Mouse (Mus musculus) limb, embryonic 14.5 days (tissue): ENCODE results near the gene Gng12. TPM values are rescaled to one million over a fixed set of nuclear protein-coding genes. Genes with fewer than 3 reads are reported as not detected.

ENCODE experiments used
- ATAC-seq: fragments of 200-750 bp; cut with Nextera tagmentation; 2 replicates; pipeline ENCODE4 v1.8.0; 2017; ENCODE audit warnings: low read depth, moderate number of reproducible peaks, moderate TSS enrichment; ENCODE audit not compliant: low FRiP score
- DNase-seq: peaks from one replicate; pipeline ENCODE4 v3.0.0-alpha.2; 2015; ENCODE audit warnings: low spot score
- H3K27ac ChIP-seq: fragments of 300-500 bp; sonication (generic); replicated peaks from 2 replicates; pipeline ENCODE4 v1.5.1; 2014; ENCODE audit warnings: low read depth, mild to moderate bottlenecking, low read length, moderate library complexity, mixed read lengths
- H3K27me3 ChIP-seq: fragments of 300-500 bp; sonication (generic); 2 replicates; pipeline ENCODE4 v1.6.1; 2014; ENCODE audit warnings: low read length, mixed read lengths; ENCODE audit not compliant: control insufficient read depth, insufficient read depth
- H3K36me3 ChIP-seq: fragments of 300-500 bp; sonication (generic); 2 replicates; pipeline ENCODE4 v1.6.1; 2014; ENCODE audit warnings: mild to moderate bottlenecking, low read length, moderate library complexity, mixed read lengths; ENCODE audit not compliant: control insufficient read depth, insufficient read depth
- H3K4me1 ChIP-seq: fragments of 300-500 bp; sonication (generic); 2 replicates; pipeline ENCODE4 v1.6.1; 2014; ENCODE audit warnings: antibody characterized with exemption, low read length, mixed read lengths; ENCODE audit not compliant: control insufficient read depth, insufficient read depth
- H3K4me2 ChIP-seq: fragments of 300-500 bp; sonication (generic); replicated peaks from 2 replicates; pipeline ENCODE4 v1.6.1; 2014; ENCODE audit warnings: low read depth, mild to moderate bottlenecking, low read length, moderate library complexity; ENCODE audit not compliant: severe bottlenecking
- H3K4me3 ChIP-seq: fragments of 300-500 bp; sonication (generic); replicated peaks from 2 replicates; pipeline ENCODE4 v1.5.1; 2014; ENCODE audit warnings: low read length
- H3K9ac ChIP-seq: fragments of 300-500 bp; sonication (generic); 2 replicates; pipeline ENCODE4 v1.6.1; 2014; ENCODE audit warnings: mild to moderate bottlenecking, low read depth, low read length, moderate library complexity; ENCODE audit not compliant: severe bottlenecking
- H3K9me3 ChIP-seq: fragments of 300-500 bp; sonication (generic); 2 replicates; pipeline ENCODE4 v1.6.1; 2016; ENCODE audit warnings: low read length; ENCODE audit not compliant: control insufficient read depth
- POLR2A ChIP-seq: fragments of 200-500 bp; IDR thresholded peaks from 2 replicates; pipeline ENCODE4 v1.8.0; 2012; ENCODE audit warnings: inconsistent platforms, mild to moderate bottlenecking, moderate library complexity, borderline replicate concordance; ENCODE audit not compliant: insufficient read depth, insufficient read length; ENCODE audit errors: extremely low read depth
- WGBS: fragments of 180-500 bp; shearing (Covaris S2); extraction: QIAGEN DNeasy Blood & Tissue Kit; methylation state at CpG from one replicate; pipeline ENCODE4 v1.1.7; 2014; 5-methylcytosine and 5-hydroxymethylcytosine counted together
- polyA plus RNA-seq, 2 experiments: library from polyadenylated mRNA; depleted of rRNA in 1 of 2; stranded (reverse) in 1 of 2; unstranded in 1 of 2; fragments of >200 nt; fragmentation: Nextera tagmentation in 1 of 2; extraction: Ambion mirVana in 1 of 2; gene quantifications; 2 replicates each; pipeline versions ENCODE4 v1.2.1 to v1.2.3; 2012 to 2014

The Gng12 gene
- polyA plus RNA-seq, 2 experiments: 39.3 to 107 TPM

DNA sequence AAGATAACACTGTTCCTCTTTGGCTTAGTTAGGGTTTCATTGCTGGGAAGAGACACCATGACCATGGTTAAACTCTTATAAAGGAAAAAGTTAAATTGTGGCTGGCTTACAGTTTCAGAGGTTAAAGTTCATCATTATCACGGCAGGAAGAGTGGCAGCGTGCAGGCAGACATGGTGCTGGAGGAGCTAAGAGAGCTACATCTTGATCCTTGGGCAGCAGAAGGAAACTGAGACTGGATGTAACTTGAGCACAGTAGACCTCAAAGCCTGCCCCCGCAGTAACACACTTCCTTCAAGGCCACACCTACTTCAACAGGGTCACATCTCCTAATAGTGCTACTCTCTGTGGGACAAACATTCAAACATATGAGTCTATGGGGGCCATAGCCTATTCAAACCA is 93.3 kb downstream of the Gng12 start:
- no peak for TF ChIP-seq POLR2A
- WGBS: 63% methylated on average over 3 of the region's 3 CpGs
- no peak overlapping the region for H3K9ac ChIP-seq
- H3K4me1 ChIP-seq: no peaks in the 10 kb centered on the region
- no peak for DNase-seq
- H3K9me3 ChIP-seq: no peaks in the 10 kb centered on the region
- no peak for ATAC-seq
- H3K36me3 ChIP-seq: no peaks in the 10 kb centered on the region
- H3K4me3 ChIP-seq: no peak overlapping the region
- H3K27ac ChIP-seq: no peak overlapping the region
- H3K4me2 ChIP-seq: no peak overlapping the region
- H3K27me3 ChIP-seq: no peaks in the 10 kb centered on the region

DNA sequence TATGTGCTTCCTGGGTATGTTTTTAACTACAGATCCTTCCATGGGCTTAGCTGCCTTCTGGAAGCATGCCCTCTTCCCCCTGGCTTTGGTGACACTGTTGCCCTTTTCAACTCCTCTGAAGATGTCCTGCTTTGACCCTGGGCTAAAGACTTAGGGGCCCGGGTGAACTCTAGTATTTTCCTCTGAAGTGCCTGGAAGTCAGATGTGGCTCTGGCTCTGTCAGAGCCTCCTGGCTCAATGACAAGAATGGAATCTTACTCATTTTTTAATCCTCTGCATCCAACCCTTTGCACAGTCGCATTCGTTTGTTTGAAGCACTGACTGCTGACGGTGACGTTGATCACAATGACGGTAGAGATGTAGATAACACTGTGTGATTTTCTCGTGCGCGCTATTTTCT is 96.0 kb downstream of the Gng12 start:
- TF ChIP-seq POLR2A: no peak
- ATAC-seq: no peak
- Histone ChIP-seq H3K4me3 (no peak overlapping the region), H3K4me1 (no peaks in the 10 kb centered on the region), H3K4me2 (no peak overlapping the region), H3K9ac (no peak overlapping the region), H3K27ac (no peak overlapping the region), H3K27me3 (no peaks in the 10 kb centered on the region), H3K9me3 (no peaks in the 10 kb centered on the region), H3K36me3 (no peaks in the 10 kb centered on the region)
- 84% methylated on average over 9 of the region's 9 CpGs for WGBS
- no peak for DNase-seq

DNA sequence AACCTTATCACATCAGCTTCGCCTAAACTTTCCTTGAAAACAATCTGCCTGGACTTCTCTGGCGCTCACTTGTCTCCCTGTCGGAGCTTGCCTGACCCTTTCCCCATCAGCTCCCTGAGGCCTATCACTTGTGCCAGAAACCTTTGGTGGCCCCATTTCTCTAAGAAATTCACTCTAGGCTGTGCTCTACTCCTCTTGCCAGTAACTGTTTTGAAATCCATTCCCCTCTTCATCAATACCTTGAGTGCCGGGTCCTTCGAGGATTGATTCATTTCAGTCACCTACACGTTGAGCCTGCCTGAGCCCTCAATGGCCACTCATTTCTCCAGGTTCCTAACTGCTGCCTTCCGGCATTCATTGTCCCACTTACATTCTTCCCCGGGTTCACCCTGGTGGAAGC is 96.6 kb downstream of the Gng12 start:
- TF ChIP-seq POLR2A: no peak
- Histone ChIP-seq H3K9ac (no peak overlapping the region), H3K36me3 (no peaks in the 10 kb centered on the region), H3K27ac (no peak overlapping the region), H3K27me3 (no peaks in the 10 kb centered on the region), H3K4me3 (no peak overlapping the region), H3K4me1 (no peaks in the 10 kb centered on the region), H3K9me3 (no peaks in the 10 kb centered on the region), H3K4me2 (no peak overlapping the region)
- no peak for DNase-seq
- WGBS: 88% methylated on average over 8 of the region's 8 CpGs
- no peak for ATAC-seq

DNA sequence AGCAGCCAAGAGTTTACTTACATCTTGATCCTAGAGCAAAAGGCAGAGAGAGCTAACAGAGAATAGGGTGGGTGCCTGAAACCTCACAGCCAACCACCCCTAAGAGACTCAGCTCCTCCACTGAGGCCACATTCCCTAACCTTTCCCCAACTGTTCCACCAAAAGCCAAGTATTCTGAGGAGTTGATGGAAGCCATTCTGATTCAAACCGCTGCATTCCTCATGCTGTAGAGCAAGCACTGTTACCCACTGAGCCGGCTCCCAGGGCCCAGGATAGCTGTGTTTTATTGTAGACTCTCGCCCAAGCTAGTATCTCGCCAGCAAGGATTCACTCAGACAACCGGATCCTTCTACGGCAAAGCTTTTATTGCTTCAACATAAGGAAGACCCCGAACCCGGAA is 98.8 kb downstream of the Gng12 start:
- 95% methylated on average over 8 of the region's 8 CpGs for WGBS
- H3K36me3 ChIP-seq: no peaks in the 10 kb centered on the region
- H3K9ac ChIP-seq: no peak overlapping the region
- H3K4me3 ChIP-seq: no peak overlapping the region
- no peaks in the 10 kb centered on the region for H3K27me3 ChIP-seq
- H3K9me3 ChIP-seq: no peaks in the 10 kb centered on the region
- DNase-seq (no peak), ATAC-seq (no peak)
- no peaks in the 10 kb centered on the region; the same call in 1 of the 2 replicates for H3K4me1 ChIP-seq
- no peak overlapping the region for H3K27ac ChIP-seq
- H3K4me2 ChIP-seq: no peak overlapping the region
- no peak for TF ChIP-seq POLR2A

DNA sequence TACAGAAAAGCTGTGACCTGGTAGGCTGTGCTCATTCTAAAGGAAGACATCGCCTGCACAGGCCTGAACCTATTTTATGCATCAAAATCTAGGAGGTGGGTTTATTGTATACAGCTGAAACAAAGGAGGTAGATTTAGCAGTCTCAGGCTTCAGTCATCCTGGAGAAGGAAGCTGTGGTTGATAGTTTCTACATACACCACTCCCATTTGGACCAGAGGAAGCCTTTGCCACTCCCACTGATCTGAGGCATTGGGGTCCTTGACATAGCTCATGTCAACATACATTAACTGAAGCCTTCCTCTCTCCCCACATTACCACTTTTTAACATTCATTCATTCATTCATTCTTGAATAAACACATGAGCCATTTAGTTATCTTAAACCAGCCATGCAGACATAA is 99.6 kb downstream of the Gng12 start:
- Histone ChIP-seq H3K27ac (no peak overlapping the region), H3K27me3 (no peaks in the 10 kb centered on the region), H3K9ac (no peak overlapping the region), H3K4me1 (no peaks in the 10 kb centered on the region; the same call in 1 of the 2 replicates), H3K4me3 (no peak overlapping the region), H3K36me3 (no peaks in the 10 kb centered on the region), H3K9me3 (no peaks in the 10 kb centered on the region), H3K4me2 (no peak overlapping the region)
- WGBS: 100% methylated on average over 1 of the region's 1 CpGs
- no peak for TF ChIP-seq POLR2A
- ATAC-seq (no peak), DNase-seq (no peak)

DNA sequence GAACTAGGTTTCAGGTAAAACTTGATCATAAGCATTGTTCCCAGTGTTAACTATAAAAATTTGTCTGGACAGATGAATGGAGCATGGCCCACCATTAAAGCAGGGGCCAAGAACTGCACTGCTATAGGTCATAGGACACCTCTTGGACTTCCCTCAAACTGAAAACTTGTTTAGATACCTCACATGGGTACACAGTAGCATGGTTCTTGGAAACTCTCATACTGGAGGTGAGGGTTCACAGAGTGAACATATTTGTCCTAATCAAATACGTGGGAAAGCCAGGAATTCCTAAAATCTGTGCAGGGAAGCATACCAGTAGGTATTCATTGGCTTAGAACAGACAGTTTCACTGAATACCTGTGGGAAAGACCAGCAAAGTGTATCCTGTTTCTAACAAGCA is 100.1 kb downstream of the Gng12 start:
- ATAC-seq (no peak), DNase-seq (no peak)
- Histone ChIP-seq H3K4me1 (no peaks in the 10 kb centered on the region; the same call in 1 of the 2 replicates), H3K27ac (no peak overlapping the region), H3K4me3 (no peak overlapping the region), H3K9me3 (no peaks in the 10 kb centered on the region), H3K4me2 (no peak overlapping the region), H3K27me3 (no peaks in the 10 kb centered on the region), H3K9ac (no peak overlapping the region), H3K36me3 (no peaks in the 10 kb centered on the region)
- TF ChIP-seq POLR2A: no peak
- 100% methylated on average over 1 of the region's 1 CpGs for WGBS
